Mouse (Mus musculus) liver, adult 2 months (tissue): ENCODE results near the gene Pnpla2. TPM values are rescaled to one million over a fixed set of nuclear protein-coding genes. Genes with fewer than 3 reads are reported as not detected.

Source experiments
- DNase-seq: peaks from one replicate; pipeline ENCODE4 v3.0.0-alpha.2; 2011; ENCODE audit warnings: low read depth, low spot score; ENCODE audit errors: extremely low read depth
- H3K27ac ChIP-seq: fragments of 200-500 bp; replicated peaks from 2 replicates; pipeline ENCODE4 v1.5.1; 2012; ENCODE audit warnings: low read depth, mild to moderate bottlenecking, control low read depth, inconsistent platforms, low read length; ENCODE audit not compliant: insufficient read depth
- H3K27me3 ChIP-seq: fragments of 200-500 bp; 2 replicates; pipeline ENCODE4 v1.6.1; 2012; ENCODE audit warnings: mild to moderate bottlenecking, moderate library complexity, low read length, inconsistent platforms; ENCODE audit not compliant: control insufficient read depth, insufficient read depth
- H3K36me3 ChIP-seq: fragments of 200-500 bp; 2 replicates; pipeline ENCODE4 v1.6.1; 2012; ENCODE audit warnings: low read length, inconsistent platforms; ENCODE audit not compliant: control insufficient read depth, insufficient read depth
- H3K4me1 ChIP-seq: fragments of 200-500 bp; 2 replicates; pipeline ENCODE4 v1.6.1; 2011; ENCODE audit warnings: low read length; ENCODE audit not compliant: control insufficient read depth, insufficient read depth
- H3K4me3 ChIP-seq: fragments of 200-500 bp; 2 replicates; pipeline ENCODE4 v1.5.1; 2011; ENCODE audit warnings: low read depth, mild to moderate bottlenecking, control low read depth, low read length, moderate library complexity; ENCODE audit not compliant: insufficient read depth
- H3K79me2 ChIP-seq: fragments of 200-500 bp; 2 replicates; pipeline ENCODE4 v1.6.1; 2012; ENCODE audit warnings: inconsistent platforms, mild to moderate bottlenecking, low read length, moderate library complexity; ENCODE audit not compliant: control insufficient read depth, insufficient read depth
- H3K9ac ChIP-seq: fragments of 200-500 bp; 2 replicates; pipeline ENCODE4 v1.6.1; 2012; ENCODE audit warnings: low read depth, mild to moderate bottlenecking, control low read depth, inconsistent platforms, low read length
- CTCF ChIP-seq: fragments of 200-500 bp; IDR thresholded peaks from 2 replicates; pipeline ENCODE4 v1.5.1; 2011; ENCODE audit warnings: low read depth, low read length, control low read depth
- POLR2A ChIP-seq: fragments of 200-500 bp; IDR thresholded peaks from 2 replicates; pipeline ENCODE4 v1.6.1; 2011; ENCODE audit warnings: low read length, control low read depth; ENCODE audit not compliant: insufficient read depth; ENCODE audit errors: extremely low read depth
- WGBS: fragments of 180-500 bp; shearing (Covaris S2); methylation state at CpG from one replicate; pipeline ENCODE4 v1.1.7; 2018; 5-methylcytosine and 5-hydroxymethylcytosine counted together
- polyA plus RNA-seq: library from polyadenylated mRNA; depleted of rRNA; stranded (reverse); fragments of >200 nt; gene quantifications from 2 replicates; pipeline ENCODE4 v1.2.3, GENCODE M21; 2012; rRNA removed
- total RNA-seq: library from RNA; depleted of rRNA; stranded (reverse); fragments of >200 nt; gene quantifications from 2 replicates; pipeline ENCODE4 v1.2.3, GENCODE M21; 2014; rRNA removed

Pnpla2 gene
- total and polyA plus RNA-seq, 2 experiments = 22.6 to 84.8 TPM

DNA sequence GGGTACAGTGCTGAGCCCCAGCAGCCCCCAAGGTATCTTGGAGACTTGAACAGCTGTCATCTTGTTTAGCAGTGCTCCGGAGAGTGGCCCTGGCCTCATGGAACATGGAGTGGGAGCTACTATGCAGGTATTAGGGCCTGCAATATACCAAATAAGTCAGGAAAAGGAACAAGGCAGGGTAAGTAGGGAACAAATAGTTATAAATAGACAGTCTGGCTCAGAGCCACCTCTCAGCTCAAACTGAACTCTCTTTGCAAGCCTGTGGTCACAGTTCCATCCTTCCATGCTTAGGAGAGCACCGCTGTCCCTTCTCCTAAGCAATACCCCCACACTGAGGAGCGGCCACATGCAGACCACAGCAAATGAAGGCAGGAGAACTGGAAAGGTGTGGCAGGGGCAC, 42.6 kb downstream of the Pnpla2 start:
- WGBS = 88% methylated on average over 3 of the region's 3 CpGs
- H3K79me2 ChIP-seq = no peaks in the 10 kb centered on the region
- H3K27ac ChIP-seq = no peak overlapping the region
- no peak overlapping the region for H3K4me3 ChIP-seq
- H3K4me1 ChIP-seq = no peaks in the 10 kb centered on the region
- no peak for DNase-seq
- peaks cover 8% of the 10 kb centered on the region; the same call in 1 of the 2 replicates for H3K36me3 ChIP-seq
- no peaks in the 10 kb centered on the region for H3K27me3 ChIP-seq
- TF ChIP-seq POLR2A = no peak
- TF ChIP-seq CTCF = no peak
- no peak overlapping the region for H3K9ac ChIP-seq

DNA sequence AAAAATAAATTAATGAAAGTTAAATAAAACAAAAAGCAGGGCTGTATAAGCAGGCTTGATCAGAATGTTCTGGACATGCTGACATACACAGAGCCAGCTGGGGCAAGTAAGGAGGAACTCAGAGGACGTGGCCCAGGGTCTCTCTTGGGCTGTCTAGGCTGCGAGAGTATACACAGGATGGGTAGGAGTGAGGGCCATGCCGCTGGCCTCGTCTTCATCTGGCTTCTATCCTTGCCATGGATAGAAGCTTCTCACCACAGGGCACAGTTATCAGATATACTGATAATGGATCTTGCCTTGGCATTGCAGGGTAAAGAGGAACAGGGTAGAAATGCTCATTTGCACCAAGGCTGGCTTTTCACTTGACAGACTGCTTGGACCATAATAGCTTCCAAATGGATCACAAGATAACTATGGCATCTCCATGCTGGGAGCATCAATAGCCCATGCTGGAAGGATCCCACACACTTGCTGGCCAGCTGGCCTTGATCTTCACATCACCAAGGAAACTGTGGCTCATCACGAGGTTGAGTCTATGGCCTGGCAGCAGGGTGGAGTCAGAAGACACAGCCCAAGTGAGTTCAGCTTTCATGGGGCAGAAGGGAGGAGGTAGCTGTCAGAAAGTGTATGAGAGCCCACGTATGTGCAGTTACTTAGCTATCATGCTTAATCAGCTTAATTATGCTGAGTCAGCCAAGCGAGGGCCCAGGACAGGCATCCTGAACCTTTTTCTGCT, 47.0 kb downstream of the Pnpla2 start:
- no peak for TF ChIP-seq CTCF
- no peak for TF ChIP-seq POLR2A
- Histone ChIP-seq H3K9ac (no peak overlapping the region), H3K4me1 (no peaks in the 10 kb centered on the region), H3K27me3 (no peaks in the 10 kb centered on the region), H3K27ac (no peak overlapping the region), H3K36me3 (peaks cover 2% of the 10 kb centered on the region; the same call in 1 of the 2 replicates), H3K79me2 (no peaks in the 10 kb centered on the region), H3K4me3 (no peak overlapping the region)
- 94% methylated on average over 7 of the region's 7 CpGs for WGBS
- DNase-seq = no peak

DNA sequence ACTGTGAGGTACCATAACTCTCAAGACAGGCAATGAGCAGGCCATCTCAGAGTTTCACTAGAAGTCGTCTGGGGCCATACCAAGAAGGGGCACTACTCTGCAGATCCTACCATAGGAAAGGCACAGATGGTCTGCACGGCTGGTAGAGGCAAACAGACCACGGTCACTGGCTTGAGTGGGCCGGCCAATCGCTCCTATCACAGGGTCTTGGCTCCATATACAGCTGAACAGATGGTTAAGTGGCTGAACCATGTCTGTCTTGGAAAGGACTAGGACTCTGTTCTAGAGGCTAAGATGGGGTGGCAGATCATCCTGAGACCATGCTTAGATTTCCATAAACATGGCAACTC, 47.5 kb downstream of the Pnpla2 start:
- Histone ChIP-seq H3K27me3 (no peaks in the 10 kb centered on the region), H3K9ac (no peak overlapping the region), H3K4me3 (no peak overlapping the region), H3K36me3 (peaks cover 2% of the 10 kb centered on the region; the same call in 1 of the 2 replicates), H3K27ac (no peak overlapping the region), H3K4me1 (no peaks in the 10 kb centered on the region), H3K79me2 (no peaks in the 10 kb centered on the region)
- no peak for DNase-seq
- TF ChIP-seq POLR2A = no peak
- TF ChIP-seq CTCF = no peak
- WGBS = 96% methylated on average over 5 of the region's 5 CpGs

DNA sequence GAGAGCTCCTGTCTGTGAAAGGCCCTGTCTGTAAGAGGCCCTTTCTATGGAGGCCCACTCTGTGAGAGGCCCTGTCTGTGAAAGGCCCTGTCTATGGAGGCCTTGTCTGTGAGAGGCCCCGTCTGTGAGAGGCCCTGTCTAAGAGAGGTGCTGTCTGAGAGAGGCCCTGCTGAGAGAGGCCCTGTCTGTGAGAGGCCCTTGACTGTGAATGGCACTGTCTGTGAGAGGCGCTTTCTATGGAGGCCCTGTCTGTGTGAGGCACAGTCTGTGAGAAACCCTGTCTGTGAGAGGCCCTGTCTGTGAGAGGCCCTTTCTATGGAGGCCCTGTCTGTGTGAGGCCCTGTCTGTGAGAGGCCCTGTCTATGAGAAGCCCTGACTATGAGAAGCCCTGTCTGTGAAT, 51.3 kb downstream of the Pnpla2 start:
- 95% methylated on average over 2 of the region's 2 CpGs for WGBS
- Histone ChIP-seq H3K79me2 (no peaks in the 10 kb centered on the region), H3K36me3 (no peaks in the 10 kb centered on the region), H3K4me3 (no peak overlapping the region), H3K27me3 (no peaks in the 10 kb centered on the region), H3K27ac (no peak overlapping the region), H3K9ac (no peak overlapping the region), H3K4me1 (no peaks in the 10 kb centered on the region)
- no peak for DNase-seq
- no peak for TF ChIP-seq CTCF

DNA sequence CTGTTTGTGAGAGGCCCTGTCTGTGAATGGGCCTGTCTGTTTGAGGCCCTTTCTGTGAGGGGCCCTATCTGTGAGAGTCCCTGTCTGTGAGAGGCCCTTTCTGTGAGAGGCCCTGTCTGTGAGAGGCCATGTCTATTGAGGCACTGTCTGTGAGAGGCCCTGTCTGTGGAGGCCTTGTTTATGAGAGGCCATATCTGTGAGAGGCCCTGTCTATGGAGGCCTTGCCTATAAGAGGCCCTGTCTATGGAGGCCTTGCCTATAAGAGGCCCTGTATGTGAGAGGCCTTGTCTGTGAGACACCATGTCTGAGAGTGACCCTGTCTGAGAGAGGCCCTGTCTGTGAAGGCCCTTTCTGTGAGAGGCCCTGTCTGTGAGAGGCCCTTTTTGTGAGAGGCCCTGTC, 53.2 kb downstream of the Pnpla2 start:
- Histone ChIP-seq H3K9ac (no peak overlapping the region), H3K36me3 (no peaks in the 10 kb centered on the region), H3K27ac (no peak overlapping the region), H3K79me2 (no peaks in the 10 kb centered on the region), H3K4me3 (no peak overlapping the region), H3K27me3 (no peaks in the 10 kb centered on the region), H3K4me1 (no peaks in the 10 kb centered on the region)
- no peak for TF ChIP-seq CTCF
- TF ChIP-seq POLR2A = no peak
- no peak for DNase-seq

DNA sequence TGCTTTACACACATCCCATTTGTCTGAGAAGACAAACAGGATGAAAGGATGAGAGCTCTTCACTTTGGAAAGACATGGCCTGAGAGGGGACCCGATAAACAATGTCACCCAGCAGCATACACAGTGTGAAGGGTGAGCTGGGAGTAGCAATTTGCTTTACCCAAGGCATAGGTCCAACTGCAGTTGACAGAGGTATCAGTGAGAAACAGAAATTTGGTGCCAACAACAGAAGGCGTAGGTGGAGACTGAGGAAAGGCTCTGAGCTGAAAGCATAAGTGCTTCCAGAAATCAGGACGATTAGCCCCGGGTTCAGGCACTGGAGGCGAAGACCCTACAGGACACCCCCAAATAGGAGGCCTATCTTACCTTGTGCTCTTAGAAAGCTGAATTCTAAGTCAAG, 55.2 kb downstream of the Pnpla2 start:
- Histone ChIP-seq H3K79me2 (no peaks in the 10 kb centered on the region), H3K4me1 (no peaks in the 10 kb centered on the region), H3K27ac (no peak overlapping the region), H3K4me3 (no peak overlapping the region), H3K36me3 (no peaks in the 10 kb centered on the region), H3K9ac (no peak overlapping the region), H3K27me3 (no peaks in the 10 kb centered on the region)
- WGBS = 86% methylated on average over 5 of the region's 5 CpGs
- no peak for TF ChIP-seq CTCF
- TF ChIP-seq POLR2A = no peak
- DNase-seq = no peak

Other genes starting within 250 kb of the Pnpla2 start
- gene Lmntd2, start 241.1 kb upstream of the Pnpla2 start, total RNA-seq = 0.47 and 0.83 TPM in 2 replicates
- gene Lmntd2, start 241.1 kb upstream of the Pnpla2 start, polyA plus RNA-seq = 1.4 and 2.2 TPM in 2 replicates
- gene Rassf7, start 239.3 kb upstream of the Pnpla2 start, total RNA-seq = 21.6 and 22.5 TPM in 2 replicates
- gene Rassf7, start 239.3 kb upstream of the Pnpla2 start, polyA plus RNA-seq = 49.1 and 53.3 TPM in 2 replicates
- 8.1 and 12.6 TPM in 2 replicates for gene Phrf1, start 226.4 kb upstream of the Pnpla2 start, total RNA-seq
- gene Phrf1, start 226.4 kb upstream of the Pnpla2 start, polyA plus RNA-seq = 6.7 and 9.2 TPM in 2 replicates
- 22.8 and 32.2 TPM in 2 replicates for gene Irf7, start 188.7 kb upstream of the Pnpla2 start, total RNA-seq
- 42.4 and 102 TPM in 2 replicates for gene Irf7, start 188.7 kb upstream of the Pnpla2 start, polyA plus RNA-seq
- 18.5 and 40.3 TPM in 2 replicates for gene Cdhr5, start 178.4 kb upstream of the Pnpla2 start, total RNA-seq
- 31.2 and 31.7 TPM in 2 replicates for gene Cdhr5, start 178.4 kb upstream of the Pnpla2 start, polyA plus RNA-seq
- not detected in 2 replicates for gene Sct, start 176.1 kb upstream of the Pnpla2 start, total RNA-seq
- gene Sct, start 176.1 kb upstream of the Pnpla2 start, polyA plus RNA-seq = not detected in 2 replicates
- not detected in 2 replicates for gene Drd4, start 163.2 kb upstream of the Pnpla2 start, total RNA-seq
- gene Drd4, start 163.2 kb upstream of the Pnpla2 start, polyA plus RNA-seq = not detected in 2 replicates
- gene Deaf1, start 127.5 kb upstream of the Pnpla2 start, total RNA-seq = 3.1 and 5.8 TPM in 2 replicates
- 6.9 and 7.8 TPM in 2 replicates for gene Deaf1, start 127.5 kb upstream of the Pnpla2 start, polyA plus RNA-seq
- 8.9 and 10.3 TPM in 2 replicates for gene Tmem80, start 127.5 kb upstream of the Pnpla2 start, total RNA-seq
- 14.3 and 20.9 TPM in 2 replicates for gene Tmem80, start 127.5 kb upstream of the Pnpla2 start, polyA plus RNA-seq
- gene Eps8l2, start 116.3 kb upstream of the Pnpla2 start, total RNA-seq = 17.4 and 38.5 TPM in 2 replicates
- gene Eps8l2, start 116.3 kb upstream of the Pnpla2 start, polyA plus RNA-seq = 80.9 and 117 TPM in 2 replicates
- gene Taldo1, start 63.0 kb upstream of the Pnpla2 start, total RNA-seq = 160 and 195 TPM in 2 replicates
- gene Taldo1, start 63.0 kb upstream of the Pnpla2 start, polyA plus RNA-seq = 125 and 166 TPM in 2 replicates
- gene Gatd1, start 41.1 kb upstream of the Pnpla2 start, total RNA-seq = 15.1 and 23.5 TPM in 2 replicates
- 34.9 and 36.2 TPM in 2 replicates for gene Gatd1, start 41.1 kb upstream of the Pnpla2 start, polyA plus RNA-seq
- gene Cend1, start 25.7 kb upstream of the Pnpla2 start, total RNA-seq = 0.13 TPM in 1 of 2 replicates, not detected in the other
- gene Cend1, start 25.7 kb upstream of the Pnpla2 start, polyA plus RNA-seq = 0.09 and 0.10 TPM in 2 replicates
- 26.1 and 40.7 TPM in 2 replicates for gene Slc25a22, start 17.3 kb upstream of the Pnpla2 start, total RNA-seq
- 315 and 345 TPM in 2 replicates for gene Slc25a22, start 17.3 kb upstream of the Pnpla2 start, polyA plus RNA-seq
- 0.37 and 0.94 TPM in 2 replicates for gene Pidd1, start 11.2 kb upstream of the Pnpla2 start, total RNA-seq
- 3.8 and 4.7 TPM in 2 replicates for gene Pidd1, start 11.2 kb upstream of the Pnpla2 start, polyA plus RNA-seq
- 255 and 308 TPM in 2 replicates for gene Rplp2, start 7.8 kb upstream of the Pnpla2 start, total RNA-seq
- gene Rplp2, start 7.8 kb upstream of the Pnpla2 start, polyA plus RNA-seq = 265 and 286 TPM in 2 replicates
- gene Cracr2b, start 5.9 kb downstream of the Pnpla2 start, total RNA-seq = 3.7 and 4.3 TPM in 2 replicates
- 4.7 and 8.7 TPM in 2 replicates for gene Cracr2b, start 5.9 kb downstream of the Pnpla2 start, polyA plus RNA-seq
- gene Cd151, start 12.2 kb downstream of the Pnpla2 start, total RNA-seq = 51.9 and 52.7 TPM in 2 replicates
- 92.8 and 103 TPM in 2 replicates for gene Cd151, start 12.2 kb downstream of the Pnpla2 start, polyA plus RNA-seq
- gene Polr2l, start 19.9 kb downstream of the Pnpla2 start, total RNA-seq = 41.1 and 43.3 TPM in 2 replicates
- 42.8 and 45.7 TPM in 2 replicates for gene Polr2l, start 19.9 kb downstream of the Pnpla2 start, polyA plus RNA-seq
- 66.9 and 67.1 TPM in 2 replicates for gene Tspan4, start 20.0 kb downstream of the Pnpla2 start, total RNA-seq
- 78.1 and 135 TPM in 2 replicates for gene Tspan4, start 20.0 kb downstream of the Pnpla2 start, polyA plus RNA-seq
- 24.2 and 30.6 TPM in 2 replicates for gene Chid1, start 84.7 kb downstream of the Pnpla2 start, total RNA-seq
- 32.6 and 45.1 TPM in 2 replicates for gene Chid1, start 84.7 kb downstream of the Pnpla2 start, polyA plus RNA-seq
- 42.2 and 54.0 TPM in 2 replicates for gene Ap2a2, start 107.0 kb downstream of the Pnpla2 start, total RNA-seq
- 37.9 and 38.1 TPM in 2 replicates for gene Ap2a2, start 107.0 kb downstream of the Pnpla2 start, polyA plus RNA-seq
- gene Muc6, start 200.1 kb downstream of the Pnpla2 start, total RNA-seq = 0.07 TPM in 1 of 2 replicates, not detected in the other
- not detected in 2 replicates for gene Muc6, start 200.1 kb downstream of the Pnpla2 start, polyA plus RNA-seq
- gene Muc2, start 235.1 kb downstream of the Pnpla2 start, total RNA-seq = not detected in 2 replicates
- gene Muc2, start 235.1 kb downstream of the Pnpla2 start, polyA plus RNA-seq = 2.4 and 3.7 TPM in 2 replicates